Mouse (Mus musculus) CH12.LX (cell line): ENCODE results near the gene Pnpla3. TPM values are rescaled to one million over a fixed set of nuclear protein-coding genes. Genes with fewer than 3 reads are reported as not detected.

Source experiments
- DNase-seq: peaks from one replicate; pipeline ENCODE4 v3.0.0-alpha.2; 2013; ENCODE audit errors: extremely low read depth
- H3K27ac ChIP-seq: 2 replicates; pipeline ENCODE4 v1.5.1; 2012; ENCODE audit warnings: low read depth, mild to moderate bottlenecking, control low read depth, moderate library complexity; ENCODE audit not compliant: insufficient read depth
- H3K27me3 ChIP-seq: replicated peaks from 2 replicates; pipeline ENCODE3; 2012; ENCODE audit warnings: inconsistent platforms
- H3K36me3 ChIP-seq, 2 experiments: replicated peaks in 1 of 2; 2 replicates each; pipeline versions ENCODE3 to v1.6.1; 2012; ENCODE audit warnings: inconsistent platforms in 1 of 2, low read length in 1 of 2, mild to moderate bottlenecking in 1 of 2, mixed read lengths in 1 of 2, moderate library complexity in 1 of 2; ENCODE audit not compliant: control insufficient read depth in 1 of 2, insufficient read depth in 1 of 2
- H3K4me1 ChIP-seq, 2 experiments: 2 replicates each; pipeline ENCODE4 v1.6.1; 2012; ENCODE audit warnings: inconsistent platforms in 1 of 2, moderate library complexity in 1 of 2; ENCODE audit not compliant: insufficient read depth in 2 of 2, control insufficient read depth in 1 of 2
- H3K4me2 ChIP-seq: 2 replicates; pipeline ENCODE4 v1.6.1; 2012; ENCODE audit warnings: low read depth, mild to moderate bottlenecking, control low read depth; ENCODE audit not compliant: poor library complexity, insufficient read depth, severe bottlenecking
- H3K4me3 ChIP-seq, 3 experiments: fragments of 150-350 bp in 1 of 3; sonication (generic) in 1 of 3; replicated peaks in 1 of 3; 2 replicates each; pipeline versions ENCODE3 to v1.5.1; 2011 to 2012; ENCODE audit warnings: low read depth in 2 of 3, low read length in 2 of 3, mild to moderate bottlenecking in 2 of 3, moderate library complexity in 2 of 3, control low read depth in 1 of 3, improper control_type of control experiment in 1 of 3, inconsistent platforms in 1 of 3, mixed read lengths in 1 of 3; ENCODE audit not compliant: poor library complexity in 1 of 3
- H3K79me2 ChIP-seq: replicated peaks from 2 replicates; pipeline ENCODE4 v1.6.1; 2012; ENCODE audit warnings: mild to moderate bottlenecking, moderate library complexity; ENCODE audit not compliant: control insufficient read depth, poor library complexity, insufficient read depth, severe bottlenecking; ENCODE audit errors: extremely low read depth
- H3K9ac ChIP-seq: 2 replicates; pipeline ENCODE4 v1.6.1; 2012; ENCODE audit warnings: low read depth, mild to moderate bottlenecking, control low read depth, moderate library complexity; ENCODE audit not compliant: insufficient read depth
- H3K9me3 ChIP-seq: replicated peaks from 2 replicates; pipeline ENCODE3; 2012; ENCODE audit warnings: low read length, inconsistent platforms, mixed read lengths
- CHD1 ChIP-seq: IDR thresholded peaks from 2 replicates; pipeline ENCODE4 v1.6.1; 2012; ENCODE audit warnings: low read depth, low read length, improper control_type of control experiment, inconsistent platforms
- ELF1 ChIP-seq: IDR thresholded peaks from 2 replicates; pipeline ENCODE4 v1.6.1; 2014; ENCODE audit warnings: low read depth, mild to moderate bottlenecking, inconsistent platforms, low read length, improper control_type of control experiment
- EP300 ChIP-seq: IDR thresholded peaks from 2 replicates; pipeline ENCODE4 v1.6.1; 2011; ENCODE audit warnings: low read length, improper control_type of control experiment
- GABPA ChIP-seq: IDR thresholded peaks from 2 replicates; pipeline ENCODE4 v1.6.1; 2012; ENCODE audit warnings: low read depth, low read length, improper control_type of control experiment, inconsistent platforms; ENCODE audit not compliant: insufficient replicate concordance
- HCFC1 ChIP-seq: IDR thresholded peaks from 2 replicates; pipeline ENCODE4 v1.6.1; 2012; ENCODE audit warnings: low read depth, mild to moderate bottlenecking, inconsistent platforms, low read length, improper control_type of control experiment
- MAFK ChIP-seq: IDR thresholded peaks from 2 replicates; pipeline ENCODE4 v1.6.1; 2011; ENCODE audit warnings: low read length, improper control_type of control experiment; ENCODE audit not compliant: insufficient replicate concordance
- MAX ChIP-seq: IDR thresholded peaks from 2 replicates; pipeline ENCODE4 v1.6.1; 2011; ENCODE audit warnings: low read length, improper control_type of control experiment
- MXI1 ChIP-seq: IDR thresholded peaks from 2 replicates; pipeline ENCODE4 v1.6.1; 2011; ENCODE audit warnings: mild to moderate bottlenecking, low read depth, low read length, improper control_type of control experiment
- NELFE ChIP-seq: IDR thresholded peaks from 2 replicates; pipeline ENCODE4 v1.6.1; 2011; ENCODE audit warnings: low read depth, low read length, improper control_type of control experiment
- NRF1 ChIP-seq: IDR thresholded peaks from 2 replicates; pipeline ENCODE4 v1.6.1; 2014; ENCODE audit warnings: low read depth, mild to moderate bottlenecking, inconsistent platforms, low read length, improper control_type of control experiment, moderate library complexity
- PAX5 ChIP-seq: IDR thresholded peaks from 2 replicates; pipeline ENCODE4 v1.6.1; 2012; ENCODE audit warnings: low read length, inconsistent platforms, mixed read lengths
- POLR2AphosphoS2 ChIP-seq: IDR thresholded peaks from 2 replicates; pipeline ENCODE4 v1.6.1; 2011; ENCODE audit warnings: low read depth, low read length, improper control_type of control experiment
- SMC3 ChIP-seq: IDR thresholded peaks from 2 replicates; pipeline ENCODE4 v1.6.1; 2011; ENCODE audit warnings: low read depth, low read length, improper control_type of control experiment
- TCF12 ChIP-seq: IDR thresholded peaks from 2 replicates; pipeline ENCODE4 v1.6.1; 2014; ENCODE audit warnings: low read depth, mild to moderate bottlenecking, inconsistent platforms, low read length, improper control_type of control experiment
- USF1 ChIP-seq: IDR thresholded peaks from 2 replicates; pipeline ENCODE4 v1.6.1; 2014; ENCODE audit warnings: low read depth, mild to moderate bottlenecking, inconsistent platforms, low read length, improper control_type of control experiment
- ZKSCAN1 ChIP-seq: IDR thresholded peaks from 2 replicates; pipeline ENCODE4 v1.6.1; 2012; ENCODE audit warnings: low read depth, inconsistent platforms, low read length, improper control_type of control experiment, borderline replicate concordance
- dilution Hi-C: fragments of 300-500 bp; cut with MboI; formaldehyde crosslinking; loops from 2 replicates; pipeline ENCODE4 v1.14.3; 2020; ENCODE audit warnings: low sequenced_read_pairs; ENCODE audit not compliant: extremely low pct_unique_long_range_greater_than_20kb, extremely low pct_ligation_motif_present
- in situ Hi-C: fragments of 300-500 bp; cut with MboI; formaldehyde crosslinking; loops from 3 replicates; pipeline ENCODE4 v1.14.3; 2019; ENCODE audit warnings: low sequenced_read_pairs, low pct_ligation_motif_present, low pct_unique_long_range_greater_than_20kb, mixed read lengths
- polyA plus RNA-seq: library from polyadenylated mRNA; unstranded; fragments of >175 nt; gene quantifications from 2 replicates; pipeline ENCODE4 v1.2.1, GENCODE M21; 2012; ENCODE audit warnings: low read depth; ENCODE audit not compliant: insufficient read length
- total RNA-seq, 2 experiments: library from RNA; depleted of rRNA; stranded (reverse); fragments of 300-350 nt in 1 of 2; fragments of >200 nt in 1 of 2; gene quantifications; 2 replicates each; pipeline ENCODE4 v1.2.3; 2012 to 2014

The Pnpla3 gene
- total and polyA plus RNA-seq, 3 experiments, result 0.41 to 3.2 (median 2.2) TPM

- no peak for TF ChIP-seq ZKSCAN1
- no peak for TF ChIP-seq POLR2AphosphoS2
- no peak for TF ChIP-seq ELF1
- peak; percentile 96 for TF ChIP-seq TCF12
- TF ChIP-seq NELFE, result no peak
- TF ChIP-seq PAX5, result no peak
- no peak for TF ChIP-seq NRF1
- TF ChIP-seq MAFK, result no peak
- TF ChIP-seq MXI1, result peak; percentile 53; the same call in 1 of the 2 replicates
- TF ChIP-seq EP300, result peak; percentile 82
- 0 out of 2 replicates have a peak, but pooled peaks have one; percentile 16 for TF ChIP-seq HCFC1
- TF ChIP-seq USF1, result no peak
Observed at GRCm38 (mm10) chr15:84212756-84213105, 45.1 kb downstream of the Pnpla3 start (continued).

DNA sequence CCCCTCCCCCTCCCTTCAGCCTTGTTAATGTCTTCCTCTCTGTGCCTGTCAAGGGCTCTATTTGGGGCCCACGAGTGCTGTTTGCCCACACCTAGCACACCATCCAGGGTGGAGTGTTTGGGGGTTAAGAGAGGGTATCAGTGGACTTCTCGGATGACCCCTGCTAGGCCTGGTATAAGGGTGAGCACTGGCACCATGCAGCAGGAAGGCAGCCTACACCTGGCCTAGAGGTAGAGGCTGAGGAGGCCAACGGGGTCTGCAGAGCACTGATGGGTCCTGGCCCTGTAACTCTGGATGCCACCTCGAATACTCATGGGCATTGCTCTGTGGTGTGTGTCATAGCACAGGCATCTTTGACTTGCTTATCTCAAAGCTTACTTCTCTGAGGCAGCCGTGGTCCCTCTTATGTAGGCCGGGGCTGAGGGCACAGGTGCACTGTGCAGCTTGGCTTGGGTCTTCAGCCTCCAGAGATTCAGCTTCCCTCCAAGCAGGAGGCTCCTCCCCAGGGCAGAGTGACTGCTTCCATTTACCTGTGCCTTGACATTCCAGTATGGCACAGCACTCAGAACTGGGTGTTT, 45.6 kb downstream of the Pnpla3 start:
- Histone ChIP-seq H3K27me3 (no peaks in the 10 kb centered on the region), H3K79me2 (no peaks in the 10 kb centered on the region), H3K36me3 (peaks cover 47 to 66% of the 10 kb centered on the region in 2 experiments), H3K9ac (no peak overlapping the region), H3K9me3 (no peaks in the 10 kb centered on the region), H3K4me1 (peaks cover 18 to 51% of the 10 kb centered on the region in 2 experiments), H3K4me3 (no peak overlapping the region), H3K4me2 (no peak overlapping the region), H3K27ac (peak overlapping the region; percentile 30)
- TF ChIP-seq MXI1 (0 out of 2 replicates have a peak, but pooled peaks have one; percentile 1), SMC3 (no peak), GABPA (no peak), CHD1 (no peak), EP300 (no peak), ZKSCAN1 (no peak)
- in situ Hi-C loops, result no loop called here
- dilution Hi-C loops, result no loop called here
- DNase-seq, result no peak

GRCm38 (mm10) chr15:84214476-84214875, 46.8 kb downstream of the Pnpla3 start:
- peaks cover 24 to 64% of the 10 kb centered on the region in 2 experiments for H3K4me1 ChIP-seq
- H3K36me3 ChIP-seq, result peaks cover 42 to 56% of the 10 kb centered on the region in 2 experiments
- no peak overlapping the region for H3K4me3 ChIP-seq
- H3K27ac ChIP-seq, result no peak overlapping the region
- H3K9ac ChIP-seq, result no peak overlapping the region
- TF ChIP-seq EP300 (no peak), MAX (no peak)
- H3K4me2 ChIP-seq, result no peak overlapping the region
- in situ Hi-C loops (no loop called here), dilution Hi-C loops (no loop called here)
- DNase-seq, result no peak
- no peaks in the 10 kb centered on the region for H3K9me3 ChIP-seq
- H3K79me2 ChIP-seq, result no peaks in the 10 kb centered on the region
- H3K27me3 ChIP-seq, result no peaks in the 10 kb centered on the region
